Mouse (Mus musculus): Measurements from ENCODE around the gene Tpp1. TPM values are rescaled to one million over a fixed set of nuclear protein-coding genes. Genes with fewer than 3 reads are reported as not detected.

The Tpp1 gene
- 48.9 TPM for polyA plus RNA-seq (2014; fragmentation: Illumina TruSeq; extraction: RNeasy Lipid Tissue Mini Kit (QIAGEN cat#74804); ENCODE audit: low read depth, low replicate concordance)

GRCm38 (mm10) chr7:105751491-105752433, at the start of gene Tpp1:
Gene Tpp1 (minus strand): TSS chr7:105752235.

DNA sequence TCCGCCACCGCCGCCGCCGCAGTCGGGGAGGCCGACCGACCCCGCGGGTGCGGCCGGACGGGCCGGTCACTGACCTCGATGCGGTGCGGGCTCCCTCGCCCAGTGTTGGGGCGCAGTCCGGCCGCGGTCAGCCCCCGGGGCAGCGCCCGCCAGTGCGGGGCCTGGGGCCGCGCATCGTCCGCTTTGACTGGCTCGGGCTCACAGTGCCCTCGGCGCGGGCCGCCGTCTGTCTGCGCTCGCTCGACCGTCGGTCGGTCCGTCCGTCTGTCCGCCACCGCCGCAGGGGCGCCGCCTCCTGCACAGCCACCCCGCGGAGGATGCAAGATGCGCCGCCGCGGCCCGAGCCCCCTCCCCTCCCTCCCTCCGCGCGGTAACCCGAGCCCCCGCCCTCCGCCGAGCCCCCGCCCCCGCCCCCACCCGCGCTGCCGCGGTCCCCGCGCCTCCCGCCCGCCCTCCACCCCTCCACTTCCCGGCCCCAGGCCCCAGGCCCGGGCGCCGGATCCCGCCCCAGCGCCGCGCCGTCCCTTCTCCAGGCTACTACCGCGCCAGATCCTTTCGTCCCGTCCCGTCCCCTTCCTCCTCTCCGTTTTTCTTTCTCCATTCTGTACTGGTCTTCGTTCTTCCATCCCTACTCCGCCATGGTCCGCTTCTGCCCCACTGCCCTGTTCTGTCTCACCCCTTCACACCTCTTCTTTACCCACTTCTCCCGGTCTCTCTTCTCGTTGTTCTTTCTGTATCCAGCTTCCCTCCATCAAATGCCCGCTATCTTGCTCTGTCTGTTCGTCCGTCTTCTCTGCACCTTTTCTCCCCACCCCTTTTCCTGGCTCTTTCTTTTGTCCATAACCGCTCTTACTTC, 35.5 kb upstream of the Tpp1 start, which contains the start of gene Dchs1:
Gene Dchs1 (minus strand): TSS at position 370 of the 856 bp plus-strand sequence.

GRCm38 (mm10) chr7:105743926-105744590, 8.0 kb downstream of the Tpp1 start, which contains the start of gene Taf10:
Gene Taf10 (minus strand): TSS chr7:105744361.

DNA sequence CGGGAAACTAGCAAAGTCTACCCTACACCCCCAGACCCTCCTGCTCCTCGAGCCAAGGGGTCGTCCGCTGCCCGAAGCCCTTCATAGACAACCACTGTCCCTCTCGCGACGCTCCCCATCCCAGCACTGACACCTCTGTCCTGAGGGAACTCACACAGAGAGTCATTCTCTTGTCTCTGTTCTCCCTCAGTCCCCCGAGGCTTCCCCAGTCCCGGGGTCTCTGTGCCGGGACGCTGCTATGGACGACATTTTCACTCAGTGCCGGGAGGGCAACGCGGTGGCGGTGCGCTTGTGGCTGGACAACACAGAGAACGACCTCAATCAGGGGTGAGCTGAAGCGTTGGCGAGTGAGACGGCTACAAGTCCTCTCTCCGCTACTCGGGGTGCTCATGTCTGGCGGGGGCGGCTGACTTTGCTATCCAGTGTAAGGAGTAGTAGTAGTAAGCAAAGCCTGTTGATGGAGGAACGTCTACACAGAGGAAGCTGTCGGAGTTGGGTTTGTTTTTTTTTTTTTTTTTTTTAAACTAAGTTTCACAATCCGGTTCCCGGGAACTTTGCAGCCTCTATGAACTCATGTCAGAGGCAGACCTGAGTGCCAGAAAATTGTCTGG, 15.0 kb downstream of the Tpp1 start, which contains the start of gene Rrp8:
Gene Rrp8 (minus strand): TSS at position 475 of the 611 bp plus-strand sequence.

GRCm38 (mm10) chr7:105736264-105736901, 15.7 kb downstream of the Tpp1 start, which contains the start of gene Ilk:
Gene Ilk (plus strand): TSS chr7:105736592.

Other genes with a start within 250 kb of the Tpp1 start
- gene Smpd1, start 197.9 kb downstream of the Tpp1 start, polyA plus RNA-seq (2014; fragmentation: Illumina TruSeq; extraction: RNeasy Lipid Tissue Mini Kit (QIAGEN cat#74804); ENCODE audit: low read depth, low replicate concordance), result 7.1 TPM
- gene Apbb1, start 170.6 kb downstream of the Tpp1 start, polyA plus RNA-seq (2014; fragmentation: Illumina TruSeq; extraction: RNeasy Lipid Tissue Mini Kit (QIAGEN cat#74804); ENCODE audit: low read depth, low replicate concordance), result not detected
- 787 TPM for gene Hpx, start 152.1 kb downstream of the Tpp1 start, polyA plus RNA-seq (2014; fragmentation: Illumina TruSeq; extraction: RNeasy Lipid Tissue Mini Kit (QIAGEN cat#74804); ENCODE audit: low read depth, low replicate concordance)
- gene Trim3, start 118.7 kb downstream of the Tpp1 start, polyA plus RNA-seq (2014; fragmentation: Illumina TruSeq; extraction: RNeasy Lipid Tissue Mini Kit (QIAGEN cat#74804); ENCODE audit: low read depth, low replicate concordance), result 2.9 TPM
- 18.6 TPM for gene Timm10b, start 112.2 kb downstream of the Tpp1 start, polyA plus RNA-seq (2014; fragmentation: Illumina TruSeq; extraction: RNeasy Lipid Tissue Mini Kit (QIAGEN cat#74804); ENCODE audit: low read depth, low replicate concordance)
- gene Arfip2, start 111.8 kb downstream of the Tpp1 start, polyA plus RNA-seq (2014; fragmentation: Illumina TruSeq; extraction: RNeasy Lipid Tissue Mini Kit (QIAGEN cat#74804); ENCODE audit: low read depth, low replicate concordance), result 3.3 TPM
- gene Gm45799, start 111.7 kb downstream of the Tpp1 start, polyA plus RNA-seq (2014; fragmentation: Illumina TruSeq; extraction: RNeasy Lipid Tissue Mini Kit (QIAGEN cat#74804); ENCODE audit: low read depth, low replicate concordance), result 2.8 TPM
- 1.4 TPM for gene Dnhd1, start 101.4 kb downstream of the Tpp1 start, polyA plus RNA-seq (2014; fragmentation: Illumina TruSeq; extraction: RNeasy Lipid Tissue Mini Kit (QIAGEN cat#74804); ENCODE audit: low read depth, low replicate concordance)
- 28.8 TPM for gene Ilk, start 15.6 kb downstream of the Tpp1 start, polyA plus RNA-seq (2014; fragmentation: Illumina TruSeq; extraction: RNeasy Lipid Tissue Mini Kit (QIAGEN cat#74804); ENCODE audit: low read depth, low replicate concordance)
- gene Rrp8, start 14.8 kb downstream of the Tpp1 start, polyA plus RNA-seq (2014; fragmentation: Illumina TruSeq; extraction: RNeasy Lipid Tissue Mini Kit (QIAGEN cat#74804); ENCODE audit: low read depth, low replicate concordance), result 15.9 TPM
- gene Taf10, start 7.9 kb downstream of the Tpp1 start, polyA plus RNA-seq (2014; fragmentation: Illumina TruSeq; extraction: RNeasy Lipid Tissue Mini Kit (QIAGEN cat#74804); ENCODE audit: low read depth, low replicate concordance), result 15.5 TPM
- gene Dchs1, start 35.4 kb upstream of the Tpp1 start, polyA plus RNA-seq (2014; fragmentation: Illumina TruSeq; extraction: RNeasy Lipid Tissue Mini Kit (QIAGEN cat#74804); ENCODE audit: low read depth, low replicate concordance), result 0.03 TPM
- 30.8 TPM for gene Mrpl17, start 58.9 kb upstream of the Tpp1 start, polyA plus RNA-seq (2014; fragmentation: Illumina TruSeq; extraction: RNeasy Lipid Tissue Mini Kit (QIAGEN cat#74804); ENCODE audit: low read depth, low replicate concordance)
- gene Gm4070, start 201.7 kb upstream of the Tpp1 start, polyA plus RNA-seq (2014; fragmentation: Illumina TruSeq; extraction: RNeasy Lipid Tissue Mini Kit (QIAGEN cat#74804); ENCODE audit: low read depth, low replicate concordance), result 6.1 TPM